Mouse (Mus musculus): ENCODE data around the gene Mthfd2. TPM values are rescaled to one million over a fixed set of nuclear protein-coding genes. Genes with fewer than 3 reads are reported as not detected.

The Mthfd2 gene
- polyA plus RNA-seq, 1 experiment: 2.6 TPM

DNA sequence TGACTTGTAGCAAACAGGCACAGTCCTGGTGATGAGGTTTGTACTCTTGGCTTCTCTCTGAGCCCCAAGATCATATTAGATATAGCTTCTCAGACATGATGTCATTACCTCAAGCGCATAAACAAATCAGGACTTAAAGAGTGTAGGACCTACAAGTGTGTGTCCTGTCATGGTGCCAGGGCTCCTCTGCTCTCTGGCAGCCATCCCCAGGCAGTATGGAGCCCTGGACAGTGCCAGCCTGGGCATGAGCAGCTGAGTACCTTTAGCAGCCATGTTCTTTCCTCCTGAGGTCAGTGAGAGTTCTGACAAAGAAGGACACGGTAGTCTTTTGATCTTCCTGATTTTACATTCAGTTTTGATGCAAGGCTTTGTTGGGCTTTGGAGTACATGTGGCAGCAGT is 17.2 kb upstream of the Mthfd2 start:
- no peak overlapping the region for H3K4me3 ChIP-seq (replicated peaks; ENCODE audit: extremely low read depth, low read depth, low read length)
- 79% methylated on average over 2 of the region's 2 CpGs for WGBS
- TF ChIP-seq POLR2A (IDR thresholded peaks at IDR 0.05; ENCODE audit: borderline replicate concordance, extremely low read depth, low read depth, low read length): no peak
- TF ChIP-seq CTCF (IDR thresholded peaks at IDR 0.05; ENCODE audit: insufficient read depth, low read length): no peak
- no peak for DNase-seq
- no peaks in the 10 kb centered on the region for H3K4me1 ChIP-seq (ENCODE audit: control insufficient read depth, insufficient read depth, low read length)

DNA sequence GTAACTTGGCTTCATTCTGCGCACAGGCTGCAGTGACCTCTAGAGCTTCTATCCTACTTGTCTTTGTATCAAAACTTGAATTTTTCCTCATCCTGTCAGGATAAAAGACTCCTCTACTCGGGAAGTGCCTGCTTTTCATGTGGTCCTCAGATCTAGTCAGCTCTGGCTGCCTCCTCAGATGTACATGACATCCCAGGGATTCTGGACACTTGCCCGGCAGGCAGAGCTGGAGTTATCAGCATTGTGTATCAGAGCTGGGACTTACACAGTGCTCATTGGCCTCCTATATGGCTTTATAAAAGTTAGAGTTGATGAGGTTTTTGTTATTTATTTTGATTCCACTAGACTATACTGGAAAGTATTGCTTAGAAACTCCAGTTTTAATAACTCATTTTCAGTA is 15.7 kb upstream of the Mthfd2 start:
- H3K4me1 ChIP-seq (ENCODE audit: control insufficient read depth, insufficient read depth, low read length): no peaks in the 10 kb centered on the region
- WGBS: 68% methylated on average over 3 of the region's 3 CpGs
- H3K4me3 ChIP-seq (replicated peaks; ENCODE audit: extremely low read depth, low read depth, low read length): no peak overlapping the region
- no peak for DNase-seq
- TF ChIP-seq CTCF (IDR thresholded peaks at IDR 0.05; ENCODE audit: insufficient read depth, low read length) (no peak), POLR2A (IDR thresholded peaks at IDR 0.05; ENCODE audit: borderline replicate concordance, extremely low read depth, low read depth, low read length) (no peak)

DNA sequence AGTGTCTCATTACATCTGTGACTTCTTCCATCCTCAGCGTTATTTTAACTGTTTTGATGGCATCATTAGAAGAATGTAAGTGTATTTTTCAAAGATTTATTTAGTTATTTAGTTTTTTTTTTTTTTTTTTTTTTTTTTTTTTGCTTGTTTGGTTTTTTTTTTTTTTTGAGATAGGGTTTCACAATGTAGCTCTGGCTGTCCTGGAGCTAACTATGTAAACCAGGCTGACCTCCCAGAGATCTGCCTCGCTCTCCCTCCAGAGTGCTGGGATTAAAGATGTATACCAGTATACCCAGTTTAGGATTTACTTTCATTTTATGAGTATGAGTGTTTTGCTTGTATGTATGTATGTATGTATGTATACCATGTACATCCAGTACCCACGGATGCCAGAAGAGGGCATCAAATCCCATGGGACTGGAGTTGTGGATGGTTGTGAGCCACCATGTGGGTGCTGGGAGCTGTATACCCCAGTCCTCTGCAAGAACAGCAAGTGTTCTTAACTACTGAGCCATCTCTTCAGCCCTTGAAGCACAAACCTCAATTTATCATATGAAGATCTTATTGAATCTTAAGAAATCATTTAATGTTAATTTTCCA is 2.0 kb upstream of the Mthfd2 start:
- Histone ChIP-seq H3K4me3 (replicated peaks; ENCODE audit: extremely low read depth, low read depth, low read length) (no peak overlapping the region), H3K4me1 (ENCODE audit: control insufficient read depth, insufficient read depth, low read length) (peaks cover 5% of the 10 kb centered on the region)
- WGBS: 83% methylated on average over 3 of the region's 3 CpGs
- DNase-seq: no peak
- TF ChIP-seq CTCF (IDR thresholded peaks at IDR 0.05; ENCODE audit: insufficient read depth, low read length) (no peak), POLR2A (IDR thresholded peaks at IDR 0.05; ENCODE audit: borderline replicate concordance, extremely low read depth, low read depth, low read length) (no peak)

DNA sequence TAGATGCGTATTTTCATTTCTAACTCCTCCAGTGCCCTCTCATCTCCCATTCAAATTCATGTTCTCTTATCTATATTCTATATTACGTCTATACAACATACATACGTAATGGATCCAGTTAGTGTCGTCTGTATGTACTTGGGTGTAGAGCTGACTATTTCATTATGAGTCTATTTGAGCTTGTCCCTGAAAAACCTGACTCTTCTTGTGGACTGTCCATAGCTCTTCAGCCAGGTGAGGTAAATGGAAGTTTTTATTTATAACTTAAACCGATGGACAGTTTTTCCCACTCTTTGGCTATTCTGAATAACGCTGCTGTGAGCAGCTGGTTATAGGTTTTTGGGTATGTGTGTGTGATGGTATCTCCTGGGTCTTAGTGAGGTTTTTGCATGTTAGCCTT is 1.1 kb upstream of the Mthfd2 start:
- WGBS: 39% methylated on average over 6 of the region's 6 CpGs
- DNase-seq: no peak
- H3K4me3 ChIP-seq (replicated peaks; ENCODE audit: extremely low read depth, low read depth, low read length): peak overlapping the region; percentile 81
- no peak for TF ChIP-seq POLR2A (IDR thresholded peaks at IDR 0.05; ENCODE audit: borderline replicate concordance, extremely low read depth, low read depth, low read length)
- no peak for TF ChIP-seq CTCF (IDR thresholded peaks at IDR 0.05; ENCODE audit: insufficient read depth, low read length)
- H3K4me1 ChIP-seq (ENCODE audit: control insufficient read depth, insufficient read depth, low read length): peaks cover 5% of the 10 kb centered on the region

DNA sequence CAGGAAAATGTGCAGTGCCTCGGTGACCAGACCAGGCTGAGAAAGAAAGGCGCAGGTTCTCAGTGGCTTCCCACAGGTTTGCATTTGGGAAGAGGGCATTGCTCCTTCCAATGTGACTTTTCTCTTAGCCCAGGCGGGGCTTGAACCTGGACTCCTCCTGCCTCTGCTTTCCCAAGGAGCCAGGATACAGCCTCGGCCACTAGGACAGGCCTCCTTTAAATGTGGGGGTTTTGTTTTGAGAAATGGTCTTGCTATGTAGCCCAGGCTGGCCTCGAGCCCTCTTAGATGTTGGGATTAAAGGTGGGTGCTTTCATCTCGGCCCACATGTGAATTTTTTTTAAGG is 657 bp upstream of the Mthfd2 start:
- TF ChIP-seq CTCF (IDR thresholded peaks at IDR 0.05; ENCODE audit: insufficient read depth, low read length): no peak
- DNase-seq: no peak
- peaks cover 5% of the 10 kb centered on the region for H3K4me1 ChIP-seq (ENCODE audit: control insufficient read depth, insufficient read depth, low read length)
- peak overlapping the region; percentile 81 for H3K4me3 ChIP-seq (replicated peaks; ENCODE audit: extremely low read depth, low read depth, low read length)
- WGBS: 2% methylated on average over 6 of the region's 6 CpGs

DNA sequence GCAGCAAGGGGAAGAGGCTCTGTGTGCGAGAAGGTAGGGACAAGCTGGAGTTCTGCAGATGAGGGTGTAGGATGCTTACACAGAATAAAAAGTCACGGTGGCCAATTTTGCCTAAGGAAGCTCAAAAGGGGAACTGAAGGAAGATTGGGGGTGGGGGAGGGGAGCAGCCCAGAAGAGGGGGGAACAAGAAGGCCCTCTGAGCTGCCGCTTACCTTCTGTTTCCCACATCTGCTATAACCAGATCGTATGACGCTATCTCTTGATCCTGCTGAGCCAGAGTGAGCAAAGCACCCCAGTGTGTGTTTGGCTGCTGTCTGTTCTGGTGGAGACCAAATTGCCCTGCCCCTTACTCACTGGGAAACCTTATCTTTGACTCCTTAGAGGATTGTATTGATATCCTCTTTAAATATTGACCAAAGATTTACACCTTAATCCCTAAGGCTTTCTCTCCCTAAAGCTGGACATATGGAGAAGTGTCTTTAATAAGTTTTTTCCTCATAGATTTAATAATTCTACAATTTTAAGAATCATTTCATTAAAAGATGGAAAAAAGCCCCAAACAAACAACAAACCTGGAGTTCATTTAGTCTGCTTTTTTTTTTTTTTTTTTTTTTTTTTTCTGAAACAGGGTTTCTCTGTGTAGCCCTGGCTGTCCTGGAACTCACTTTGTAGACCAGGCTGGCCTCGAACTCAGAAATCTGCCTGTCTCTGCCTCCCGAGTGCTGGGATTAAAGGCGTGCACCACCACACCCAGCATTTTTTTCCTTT is 1.9 kb downstream of the Mthfd2 start:
- TF ChIP-seq CTCF (IDR thresholded peaks at IDR 0.05; ENCODE audit: insufficient read depth, low read length) (no peak), POLR2A (IDR thresholded peaks at IDR 0.05; ENCODE audit: borderline replicate concordance, extremely low read depth, low read depth, low read length) (no peak)
- 73% methylated on average over 8 of the region's 8 CpGs for WGBS
- DNase-seq: no peak
- Histone ChIP-seq H3K4me1 (ENCODE audit: control insufficient read depth, insufficient read depth, low read length) (peaks cover 5% of the 10 kb centered on the region), H3K4me3 (replicated peaks; ENCODE audit: extremely low read depth, low read depth, low read length) (no peak overlapping the region)

DNA sequence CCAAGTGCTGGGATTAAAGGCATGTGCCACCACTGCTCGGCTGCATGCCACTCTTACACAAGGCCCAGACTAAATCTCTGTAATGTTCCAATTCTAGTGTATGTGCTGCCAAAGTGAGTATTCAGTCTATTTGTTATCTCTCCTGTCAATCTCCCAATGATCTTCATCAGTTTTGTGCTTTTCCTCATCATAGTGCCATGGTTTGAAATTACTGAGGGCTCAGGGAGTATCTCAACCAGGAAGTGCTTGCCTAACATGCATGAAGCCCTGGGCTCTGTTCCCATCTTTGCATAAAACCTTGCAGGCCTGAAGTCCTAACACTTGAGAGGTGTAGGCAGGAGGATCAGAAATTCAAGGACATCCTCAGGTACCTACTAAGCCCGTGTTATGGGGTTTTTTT is 2.9 kb downstream of the Mthfd2 start:
- Histone ChIP-seq H3K4me1 (ENCODE audit: control insufficient read depth, insufficient read depth, low read length) (peaks cover 5% of the 10 kb centered on the region), H3K4me3 (replicated peaks; ENCODE audit: extremely low read depth, low read depth, low read length) (no peak overlapping the region)
- TF ChIP-seq POLR2A (IDR thresholded peaks at IDR 0.05; ENCODE audit: borderline replicate concordance, extremely low read depth, low read depth, low read length) (no peak), CTCF (IDR thresholded peaks at IDR 0.05; ENCODE audit: insufficient read depth, low read length) (no peak)
- no peak for DNase-seq
- 72% methylated on average over 2 of the region's 2 CpGs for WGBS

DNA sequence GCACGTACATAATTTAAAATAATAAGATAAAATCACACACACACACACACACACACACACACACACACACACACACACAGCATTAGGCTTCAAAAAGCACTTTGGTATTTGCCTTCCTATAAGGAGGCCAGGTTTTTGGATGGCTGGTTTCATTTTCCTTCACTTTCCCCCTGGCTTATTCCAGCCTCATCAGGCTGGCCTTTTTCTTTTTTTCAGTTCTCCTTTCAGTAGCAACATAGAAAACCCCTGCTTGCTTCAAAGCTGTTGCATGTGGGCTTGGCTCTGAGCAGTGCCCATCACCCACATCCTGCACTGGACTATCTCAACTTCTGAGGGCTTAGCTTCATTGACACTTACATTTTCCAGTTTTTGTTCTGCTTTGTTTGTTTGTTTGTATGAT is 3.8 kb downstream of the Mthfd2 start:
- H3K4me1 ChIP-seq (ENCODE audit: control insufficient read depth, insufficient read depth, low read length): peaks cover 5% of the 10 kb centered on the region
- no peak for DNase-seq
- 56% methylated on average over 1 of the region's 1 CpGs for WGBS
- no peak for TF ChIP-seq CTCF (IDR thresholded peaks at IDR 0.05; ENCODE audit: insufficient read depth, low read length)
- TF ChIP-seq POLR2A (IDR thresholded peaks at IDR 0.05; ENCODE audit: borderline replicate concordance, extremely low read depth, low read depth, low read length): no peak
- H3K4me3 ChIP-seq (replicated peaks; ENCODE audit: extremely low read depth, low read depth, low read length): no peak overlapping the region

DNA sequence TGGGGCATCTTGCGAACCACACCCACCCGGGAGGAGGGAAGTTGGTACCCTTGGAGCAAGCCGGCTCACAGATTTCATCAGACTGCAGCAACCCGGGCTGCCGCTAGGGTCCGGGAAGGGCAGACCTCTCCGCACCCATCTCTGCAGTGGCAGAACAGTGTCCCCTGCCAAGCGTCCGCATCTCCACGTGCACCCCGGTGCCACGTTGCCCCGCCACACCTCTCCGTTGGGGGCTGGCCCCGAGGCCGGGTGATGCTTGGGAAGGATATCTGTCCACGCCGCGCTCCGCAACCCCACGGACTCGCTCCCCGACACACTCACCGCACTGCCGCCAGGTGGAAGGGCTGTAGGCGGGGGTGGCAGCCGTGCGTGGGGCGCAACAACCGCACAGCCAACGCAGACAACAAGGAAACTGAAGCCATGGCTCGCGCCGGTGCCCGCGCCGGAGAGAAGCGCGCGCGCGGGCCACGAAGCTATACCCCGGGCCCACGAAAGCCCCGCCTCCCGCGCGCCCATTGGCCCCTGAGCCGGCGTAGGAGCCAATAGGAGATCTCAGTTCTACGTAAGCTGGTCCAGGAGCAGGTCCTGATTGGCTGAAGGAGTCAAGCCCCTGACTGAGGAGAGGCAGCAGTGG is 8.5 kb downstream of the Mthfd2 start:
- DNase-seq: peak; percentile 88
- TF ChIP-seq POLR2A (IDR thresholded peaks at IDR 0.05; ENCODE audit: borderline replicate concordance, extremely low read depth, low read depth, low read length): no peak
- TF ChIP-seq CTCF (IDR thresholded peaks at IDR 0.05; ENCODE audit: insufficient read depth, low read length): peak; percentile 57
- Histone ChIP-seq H3K4me1 (ENCODE audit: control insufficient read depth, insufficient read depth, low read length) (peaks cover 3% of the 10 kb centered on the region), H3K4me3 (replicated peaks; ENCODE audit: extremely low read depth, low read depth, low read length) (peak overlapping the region; percentile 76)
- under 1% methylated on average over 52 of the region's 52 CpGs for WGBS

DNA sequence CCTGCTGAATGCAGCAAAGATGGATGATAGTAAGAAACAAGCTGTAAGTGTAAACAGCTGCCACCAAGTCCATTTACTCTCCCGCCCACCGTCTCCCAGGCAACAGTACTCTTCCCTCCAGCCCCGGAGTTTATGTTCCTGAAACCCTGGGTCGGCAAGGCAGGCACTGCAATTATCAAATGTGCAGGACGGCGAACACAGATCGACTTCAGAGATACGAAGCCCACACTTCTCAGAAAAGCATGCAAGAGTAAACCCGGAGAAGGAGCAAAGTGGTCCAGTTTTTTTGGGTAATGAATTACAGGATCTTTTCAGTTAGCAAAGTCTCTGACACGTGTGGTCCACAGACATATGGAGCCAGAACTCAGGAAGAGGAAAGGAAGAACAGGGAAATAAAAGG is 9.7 kb downstream of the Mthfd2 start:
- no peak for TF ChIP-seq POLR2A (IDR thresholded peaks at IDR 0.05; ENCODE audit: borderline replicate concordance, extremely low read depth, low read depth, low read length)
- no peak for TF ChIP-seq CTCF (IDR thresholded peaks at IDR 0.05; ENCODE audit: insufficient read depth, low read length)
- Histone ChIP-seq H3K4me3 (replicated peaks; ENCODE audit: extremely low read depth, low read depth, low read length) (no peak overlapping the region), H3K4me1 (ENCODE audit: control insufficient read depth, insufficient read depth, low read length) (peaks cover 3% of the 10 kb centered on the region)
- no peak for DNase-seq
- WGBS: 14% methylated on average over 10 of the region's 10 CpGs

All from lung, adult 2 months (tissue).